Mouse (Mus musculus): Measurements from ENCODE around the gene Psmb3.
A peak's percentile ranks its signal among the peaks of the same experiment; 100 is the strongest.
"Not testable (repeated sequence)": the region's sequence is repeated elsewhere in the genome, so short reads cannot be mapped to it uniquely, and the experiment has no call there.

The Psmb3 gene

DNA sequence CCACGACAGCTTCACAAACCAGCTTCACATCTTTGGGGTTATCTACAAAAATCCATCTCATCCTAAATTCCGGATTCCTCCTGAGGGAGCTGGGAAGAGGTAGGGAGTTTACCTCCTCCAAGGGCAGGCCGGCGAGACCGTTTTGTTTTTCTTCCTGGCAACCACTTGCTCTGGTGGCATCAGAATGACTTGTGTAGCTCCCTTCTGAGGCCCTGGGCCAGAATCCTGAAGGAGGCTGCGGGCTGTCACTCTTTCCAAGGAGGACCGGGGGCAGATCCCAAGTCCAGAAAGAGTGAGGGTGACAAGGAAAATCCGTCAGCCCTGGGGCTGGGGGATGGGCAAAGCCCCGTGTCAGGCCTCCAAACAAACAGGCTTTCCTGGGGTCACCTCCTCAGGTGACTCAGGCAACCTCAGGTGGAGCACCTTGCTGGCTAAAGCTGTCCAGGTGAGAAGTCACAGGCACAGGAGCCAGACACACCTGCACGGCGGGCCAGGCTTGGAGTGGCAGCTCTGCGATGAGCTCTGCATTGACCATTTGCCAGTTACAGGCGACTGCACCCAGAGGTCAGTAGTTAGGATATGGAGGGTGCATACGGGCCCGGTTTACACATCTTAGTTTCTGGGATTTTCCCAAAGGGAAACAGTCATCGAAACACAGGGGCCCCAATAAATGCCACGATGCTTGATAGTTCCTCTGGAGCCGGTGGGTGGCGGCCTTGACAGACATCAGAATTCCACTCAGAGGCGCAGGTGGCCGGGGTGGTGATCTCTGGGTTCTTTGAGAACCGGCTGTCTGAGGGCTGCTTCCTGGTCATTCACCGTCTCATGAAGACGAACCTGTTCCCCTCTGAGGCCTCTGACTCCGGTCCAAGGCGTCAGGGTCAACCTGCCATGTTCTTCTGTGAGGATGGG lies 14.4 kb downstream of the Psmb3 start:
- no peak for DNase-seq (ENCODE audit: low read depth)

DNA sequence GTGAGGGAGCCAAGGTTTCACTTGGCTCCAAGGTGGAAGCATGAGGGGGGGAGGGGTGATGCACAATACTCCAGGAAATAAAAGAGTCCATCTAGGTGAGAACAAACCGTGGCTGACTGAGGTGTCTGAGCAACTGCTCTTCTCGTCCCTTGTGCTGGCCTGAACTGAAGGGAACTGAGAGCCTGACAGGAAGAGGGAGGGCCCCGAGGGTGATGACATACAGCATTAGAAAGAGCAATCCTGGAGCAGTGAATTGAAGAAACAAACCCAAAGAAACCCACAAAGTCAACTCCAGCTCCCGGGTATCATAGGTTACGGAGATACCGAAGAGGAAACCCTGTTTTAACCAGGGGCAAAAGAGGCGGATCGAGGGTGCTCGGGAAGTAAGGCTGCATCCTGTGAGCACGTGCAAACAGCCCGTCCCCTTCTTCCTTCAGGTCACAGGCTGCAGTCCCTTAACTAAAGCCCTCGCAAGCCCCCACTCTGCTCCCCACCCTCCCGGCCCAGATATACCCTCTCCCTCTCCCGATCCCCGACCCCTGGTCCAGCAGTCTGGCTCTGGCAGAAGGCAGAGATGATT lies 15.2 kb downstream of the Psmb3 start:
- DNase-seq (ENCODE audit: low read depth) = no peak

DNA sequence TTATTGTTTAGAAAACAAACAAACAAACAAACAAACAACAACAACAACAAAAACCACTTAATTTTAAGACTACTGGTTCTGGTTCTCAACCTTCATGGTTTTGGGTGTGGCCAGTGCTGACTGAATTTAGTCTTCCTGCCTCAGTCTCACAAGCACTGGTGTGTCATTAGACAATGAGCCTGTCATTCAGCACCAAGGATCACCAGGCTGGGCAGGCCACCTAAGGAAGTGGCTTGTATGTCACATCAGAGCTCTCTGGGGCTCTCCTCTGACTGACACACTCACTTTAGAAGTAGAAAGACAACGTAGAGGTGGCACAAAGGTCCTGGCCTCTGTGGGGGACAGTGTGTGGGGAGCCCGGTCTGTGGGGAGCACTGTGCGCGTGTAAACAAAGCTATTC lies 15.8 kb downstream of the Psmb3 start:
- no peak for DNase-seq (ENCODE audit: low read depth)

DNA sequence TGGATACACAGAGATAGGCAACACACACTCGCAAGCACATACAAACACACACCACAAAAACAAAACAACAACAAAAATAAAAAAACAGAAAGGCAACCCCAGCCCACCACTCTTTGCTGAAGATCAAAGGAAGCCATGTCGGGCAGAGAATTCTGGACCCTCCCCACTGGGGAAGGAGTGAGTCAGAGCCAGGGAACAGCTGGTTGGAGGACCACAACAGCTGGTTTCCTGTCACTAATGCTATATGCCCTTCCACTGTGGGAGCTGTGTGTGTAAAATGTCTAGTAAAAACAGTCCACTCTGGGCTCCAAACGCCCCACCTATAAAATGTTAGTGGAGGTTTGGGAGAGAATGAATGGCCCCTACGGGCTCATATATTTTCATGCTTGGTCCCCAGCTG lies 18.1 kb downstream of the Psmb3 start:
- no peak for DNase-seq (ENCODE audit: low read depth)

DNA sequence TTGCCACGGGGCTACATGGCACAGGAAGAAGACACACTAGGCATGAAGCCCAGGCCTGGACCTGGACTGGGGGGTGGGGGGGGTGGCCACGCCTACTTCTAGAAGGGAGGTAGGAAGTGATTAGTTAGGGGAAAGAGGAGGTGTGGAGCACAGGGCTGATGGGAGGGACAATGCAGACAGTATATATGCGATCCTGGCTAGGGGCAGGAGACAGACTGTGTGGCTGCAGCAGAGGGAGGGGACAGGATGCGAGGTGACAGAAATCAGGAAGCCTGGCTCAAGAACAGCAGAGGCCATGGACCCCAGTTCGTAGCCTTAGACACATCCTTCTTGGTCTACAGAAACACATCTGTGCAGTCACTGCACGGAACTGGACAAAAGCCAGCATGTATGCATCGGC lies 20.5 kb downstream of the Psmb3 start:
- no peak for DNase-seq (ENCODE audit: low read depth)

DNA sequence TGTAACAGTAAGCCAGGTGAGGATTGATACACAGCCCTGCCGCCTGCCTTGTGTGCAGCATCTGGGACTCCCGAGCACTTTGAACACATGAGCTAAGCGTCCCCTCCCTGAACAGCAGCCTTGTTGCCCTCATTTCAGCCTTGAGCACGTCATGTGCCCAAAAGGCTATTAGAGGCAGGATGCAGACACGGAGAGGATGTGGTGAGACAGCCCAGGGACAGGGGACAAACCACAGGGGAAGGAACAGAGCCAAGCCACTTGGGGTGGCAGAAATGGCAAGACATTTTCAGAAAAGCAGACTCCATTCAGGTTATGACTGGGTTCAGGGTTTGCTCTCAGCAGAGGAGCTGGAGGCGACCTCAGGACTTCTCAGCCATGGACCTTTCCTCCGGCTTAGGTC lies 25.1 kb downstream of the Psmb3 start:
- DNase-seq (ENCODE audit: low read depth) = no peak

DNA sequence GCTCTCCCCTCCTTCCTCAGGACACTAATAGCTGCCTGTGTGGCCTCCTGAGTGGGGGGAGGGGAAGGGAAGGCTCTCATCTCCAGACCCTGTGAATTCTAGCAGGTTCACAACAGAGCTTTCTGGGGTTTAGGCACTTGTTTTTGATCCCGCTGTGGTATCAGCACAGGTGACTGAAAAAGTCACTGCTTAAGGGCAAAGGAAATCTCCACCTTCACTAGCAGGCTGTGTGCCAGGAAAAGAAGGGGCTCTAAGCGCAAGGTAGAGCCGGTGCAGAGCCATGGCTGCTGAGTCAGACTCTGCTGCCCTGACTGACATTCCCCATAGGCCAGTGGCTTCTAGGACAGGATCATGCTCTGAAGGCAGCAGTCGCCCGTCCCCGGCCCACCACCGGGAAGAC lies 25.5 kb downstream of the Psmb3 start:
- DNase-seq (ENCODE audit: low read depth) = no peak

DNA sequence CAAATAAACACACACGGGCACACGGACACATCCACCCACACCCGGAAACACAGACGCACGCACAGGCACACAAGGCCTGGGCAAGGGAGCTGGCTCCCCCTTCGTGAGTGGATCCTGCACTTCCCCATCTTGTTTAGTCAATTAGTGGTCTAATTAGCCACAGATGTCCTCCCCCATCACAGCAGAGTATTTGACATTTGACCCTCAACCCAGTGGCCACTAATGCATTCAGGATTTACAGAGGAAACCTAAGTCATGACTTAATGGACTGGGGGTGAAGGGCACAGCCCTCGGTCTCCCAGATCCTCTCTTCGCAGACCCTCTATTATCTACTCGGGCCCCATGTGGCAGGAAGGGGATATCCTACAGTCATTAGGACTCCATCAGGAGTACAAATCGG lies 30.5 kb downstream of the Psmb3 start:
- DNase-seq (ENCODE audit: low read depth) = no peak

DNA sequence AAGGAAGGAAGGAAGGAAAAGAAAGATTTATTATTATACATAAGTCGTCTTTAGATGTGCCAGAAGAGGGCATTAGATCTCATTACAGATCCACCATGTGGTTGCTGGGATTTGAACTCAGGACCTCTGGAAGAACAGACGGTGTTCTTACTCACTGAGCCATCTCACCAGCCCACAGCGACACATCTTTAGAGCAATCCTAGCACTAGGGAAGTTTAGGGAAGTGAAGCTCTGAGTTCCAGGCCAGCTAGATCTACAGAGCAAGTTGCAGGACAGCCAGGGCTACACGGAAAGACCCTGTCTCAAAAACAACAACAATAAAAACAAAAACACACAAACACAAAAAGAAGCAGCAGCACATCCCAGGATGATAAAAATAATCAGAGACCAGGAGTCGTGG lies 31.6 kb downstream of the Psmb3 start:
- DNase-seq (ENCODE audit: low read depth) = not testable (repeated sequence)

DNA sequence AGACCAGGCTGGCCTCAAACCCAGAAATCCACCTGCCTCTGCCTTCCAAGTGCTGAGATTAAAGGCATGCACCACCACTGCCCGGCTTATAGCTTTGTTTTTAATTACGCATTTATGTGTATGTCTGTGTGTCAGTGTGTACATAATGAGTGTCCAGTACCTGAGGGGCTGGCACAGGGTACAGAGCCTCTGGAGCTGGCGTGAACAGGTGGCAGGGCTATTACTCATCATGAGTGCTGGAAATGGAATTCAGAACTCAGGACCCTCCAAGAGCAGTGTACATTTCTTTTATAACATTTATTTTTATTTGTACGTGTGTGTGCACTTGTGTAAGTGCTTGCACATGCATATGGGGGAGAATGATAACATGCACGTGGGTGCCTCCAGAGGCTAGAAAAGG lies 33.4 kb downstream of the Psmb3 start:
- no peak for DNase-seq (ENCODE audit: low read depth)

DNA sequence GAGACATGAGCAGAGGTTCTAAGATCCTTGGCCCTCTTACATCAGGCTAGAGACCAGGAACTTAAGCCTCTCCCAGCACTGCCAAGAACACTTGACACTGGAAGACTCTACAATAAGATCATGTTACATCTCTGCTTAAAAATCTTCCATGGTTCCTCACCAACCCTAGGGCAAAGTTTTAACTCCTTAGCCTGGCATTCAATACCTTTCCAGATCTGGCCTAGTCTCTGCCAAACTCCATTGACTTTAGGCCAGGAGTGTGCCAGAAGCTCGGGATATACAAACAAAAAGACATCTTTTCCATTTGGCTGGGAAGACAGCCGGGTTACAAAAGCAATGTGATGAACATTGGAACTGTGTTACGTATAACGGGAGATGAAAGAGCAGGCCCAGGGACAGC lies 34.4 kb downstream of the Psmb3 start:
- DNase-seq (ENCODE audit: low read depth) = no peak

DNA sequence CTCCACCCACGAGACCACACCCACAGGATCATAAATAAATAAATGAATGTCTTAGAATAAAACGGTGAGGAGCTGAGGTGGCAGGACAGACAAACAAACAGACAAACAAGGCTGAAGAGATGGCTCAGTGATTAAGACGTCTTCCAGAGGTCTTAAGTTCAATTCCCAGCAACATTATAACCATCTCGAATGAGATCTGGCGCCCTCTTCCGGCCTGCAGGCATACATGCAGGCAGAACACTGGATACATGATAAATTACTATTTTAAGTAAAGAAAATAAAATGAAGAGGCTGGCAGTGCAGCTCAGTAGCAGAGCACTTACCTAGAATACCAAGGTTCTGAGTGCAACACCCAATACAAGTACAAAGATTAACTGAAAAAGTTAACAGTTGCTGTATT lies 35.5 kb downstream of the Psmb3 start:
- no peak for DNase-seq (ENCODE audit: low read depth)

DNA sequence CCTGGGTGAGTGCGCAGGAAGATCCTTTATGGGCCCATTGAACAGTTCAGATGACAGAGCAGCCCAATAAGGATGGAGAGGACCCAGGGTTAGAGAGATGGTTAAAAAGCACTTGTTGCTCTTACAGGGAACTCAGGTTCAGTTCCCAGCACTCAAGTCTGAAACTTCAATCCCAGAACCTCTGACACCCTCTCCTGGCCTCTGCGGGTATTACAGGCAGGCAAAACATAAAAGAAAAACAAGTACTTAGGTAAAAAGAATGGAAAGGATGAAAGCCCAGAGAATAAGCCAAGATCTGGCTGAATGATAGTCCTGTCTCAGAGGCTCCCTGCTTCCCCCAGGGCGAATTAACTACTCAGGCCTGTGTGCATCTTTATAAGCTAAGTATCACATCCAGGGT lies 36.0 kb downstream of the Psmb3 start:
- DNase-seq (ENCODE audit: low read depth) = peak; percentile 35

DNA sequence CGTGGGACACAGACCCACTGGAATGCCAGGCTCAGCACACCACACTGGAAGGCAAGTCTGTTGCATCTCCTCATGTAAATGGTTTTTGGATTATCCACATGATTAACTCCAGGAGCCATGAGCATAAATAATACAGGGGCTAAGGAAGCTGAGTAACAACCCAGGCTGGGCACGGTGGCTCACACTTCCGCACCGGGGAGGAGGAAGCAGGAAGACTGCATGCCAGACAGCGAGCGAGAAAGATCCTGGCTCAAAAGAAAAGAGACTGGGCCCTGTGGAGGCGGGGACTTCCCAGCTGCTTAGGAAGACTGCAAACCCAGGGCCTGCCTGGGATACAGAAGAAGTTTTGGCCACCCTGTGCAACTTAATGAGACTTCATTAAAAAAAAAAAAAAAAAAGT lies 37.0 kb downstream of the Psmb3 start:
- no peak for DNase-seq (ENCODE audit: low read depth)

DNA sequence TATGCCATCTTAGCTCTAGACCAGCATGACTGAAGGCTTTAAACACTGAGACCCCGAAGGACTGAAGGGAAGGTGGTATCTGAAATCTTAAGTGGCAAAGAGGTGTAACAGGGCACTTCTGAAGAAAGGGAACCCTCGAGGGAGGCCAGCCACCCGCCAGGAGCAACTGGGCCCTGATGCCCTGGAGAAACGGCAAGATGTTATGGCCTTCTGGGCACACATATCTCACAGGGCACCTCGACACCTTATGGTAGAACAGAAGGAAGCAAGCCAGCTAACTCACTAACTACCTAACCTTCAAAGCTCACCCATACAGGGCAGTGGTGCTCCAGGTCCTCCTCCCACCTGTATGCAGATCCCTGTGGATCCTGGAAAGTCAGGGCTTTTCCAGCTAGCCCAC lies 39.0 kb downstream of the Psmb3 start:
- DNase-seq (ENCODE audit: low read depth) = no peak

DNA sequence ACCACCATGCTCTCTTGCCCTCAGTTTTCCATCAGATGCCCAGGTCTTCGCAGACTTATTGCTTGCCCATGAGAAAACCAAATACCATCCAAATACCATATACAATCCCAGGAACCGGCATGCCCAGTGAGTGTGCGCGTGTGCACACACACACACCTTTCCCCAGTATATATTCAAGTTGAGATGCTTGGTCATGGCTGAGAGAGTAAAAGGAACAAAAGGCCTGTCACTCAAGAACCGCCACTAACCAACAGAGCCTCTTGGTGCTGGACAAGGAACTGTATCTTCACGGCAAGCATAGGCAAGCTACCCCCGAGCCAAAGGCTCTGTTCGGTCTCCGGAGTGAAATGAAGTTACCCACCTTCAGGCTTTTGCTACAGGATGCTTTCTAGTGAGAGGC lies 39.4 kb downstream of the Psmb3 start:
- DNase-seq (ENCODE audit: low read depth) = no peak

DNA sequence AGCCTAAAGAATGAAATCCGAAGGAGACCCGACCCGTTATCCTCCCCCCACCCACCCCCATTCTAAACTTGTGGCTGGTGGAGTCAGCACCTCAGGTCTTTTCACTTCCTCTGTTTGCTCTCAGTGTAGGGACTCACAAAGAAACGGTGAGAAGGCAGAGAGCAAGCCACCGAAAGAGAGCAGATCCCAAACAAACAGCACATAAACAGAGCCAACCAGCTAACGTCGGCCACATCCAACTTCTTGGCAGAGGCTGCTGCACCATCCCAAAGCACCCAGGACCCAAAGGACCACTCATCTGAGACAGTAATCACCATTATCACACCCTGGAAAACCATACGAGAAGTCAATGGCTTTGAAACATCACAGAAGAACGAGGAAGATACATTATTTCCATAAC lies 40.2 kb downstream of the Psmb3 start:
- no peak for DNase-seq (ENCODE audit: low read depth)

DNA sequence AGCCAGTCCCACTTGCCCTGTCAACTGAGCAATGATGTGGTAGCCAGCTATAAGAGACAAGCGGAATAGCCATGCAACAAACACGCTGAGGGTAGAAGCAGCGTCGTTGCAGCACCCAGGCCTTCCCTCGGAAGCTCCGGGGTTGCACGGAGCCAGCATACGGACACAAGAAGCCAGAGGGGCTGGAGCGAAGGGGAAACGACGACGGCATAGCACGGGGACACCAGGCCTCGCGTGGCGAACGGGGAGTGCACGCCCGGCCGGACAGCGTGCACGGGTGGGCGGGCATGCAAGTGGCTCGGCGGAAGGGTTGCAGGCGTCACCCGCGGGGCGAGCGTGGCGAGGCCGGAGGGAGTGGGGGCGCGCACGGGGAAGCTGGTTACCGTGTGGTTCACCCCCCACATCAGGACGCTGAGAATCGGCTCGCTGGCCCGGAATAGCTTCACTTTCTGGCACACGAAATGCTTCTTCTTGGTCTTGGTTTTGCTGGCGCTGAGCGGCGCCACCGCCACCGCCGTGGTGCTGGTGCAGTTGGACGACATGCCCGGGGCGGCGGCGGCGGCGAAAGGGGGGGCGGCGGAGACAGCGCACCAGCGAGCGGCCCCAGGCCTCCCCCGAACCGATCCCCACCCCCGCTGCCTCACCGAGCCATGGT lies 41.0 kb downstream of the Psmb3 start, which contains the start of gene Pip4k2b:
Gene Pip4k2b, minus strand, starts transcription at position 642 of the 655 bp plus-strand sequence.
- no peak for DNase-seq (ENCODE audit: low read depth)

DNA sequence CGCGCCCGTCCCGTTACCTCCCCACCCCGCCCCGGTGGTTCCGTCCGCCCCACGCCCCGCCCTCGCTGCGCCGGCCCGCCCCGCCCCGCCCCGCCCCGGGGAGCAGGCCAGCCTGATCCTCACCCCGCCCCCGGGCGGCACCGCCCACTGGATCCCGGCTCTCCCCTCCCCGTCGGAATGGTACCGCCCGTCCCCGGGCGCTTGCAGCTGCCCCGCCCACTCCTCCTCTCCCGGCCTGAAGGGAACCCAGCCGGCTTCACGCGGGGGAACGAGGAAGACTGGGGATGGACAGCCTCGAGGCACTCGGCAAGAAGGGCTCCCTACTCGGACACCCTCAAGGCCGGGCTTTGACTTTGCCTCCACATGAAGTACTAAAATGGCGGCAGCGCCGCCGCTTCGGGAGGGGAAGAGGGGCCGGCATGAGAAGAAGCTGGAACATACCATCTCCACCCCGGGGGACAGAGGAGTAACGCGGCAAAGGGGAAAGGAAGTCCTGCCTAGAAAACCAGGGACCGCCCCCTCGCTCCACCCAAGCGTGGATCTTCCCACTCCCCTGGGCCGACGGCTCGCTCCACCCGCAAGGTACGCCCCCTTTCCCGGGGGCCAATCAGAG lies 41.6 kb downstream of the Psmb3 start:
- DNase-seq (ENCODE audit: low read depth) = peak; percentile 99

DNA sequence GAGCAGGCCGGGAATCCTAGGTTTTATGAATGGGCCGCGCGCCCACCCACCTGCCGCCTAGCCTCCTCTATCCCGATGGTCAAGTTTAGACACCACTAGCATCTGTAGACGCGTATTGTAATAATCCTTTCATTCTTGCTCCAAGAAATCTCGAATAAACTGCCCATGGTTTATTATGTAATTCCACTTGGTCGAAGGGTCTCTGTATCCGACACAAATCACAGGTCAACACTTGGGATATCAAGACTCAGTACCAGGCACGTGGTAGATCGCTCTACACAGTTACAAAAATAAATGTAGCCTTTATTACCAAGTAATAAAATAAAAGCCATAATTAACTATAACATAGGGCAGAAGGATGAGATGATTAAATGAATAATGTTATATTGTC lies 42.1 kb downstream of the Psmb3 start:
- DNase-seq (ENCODE audit: low read depth) = no peak

DNA sequence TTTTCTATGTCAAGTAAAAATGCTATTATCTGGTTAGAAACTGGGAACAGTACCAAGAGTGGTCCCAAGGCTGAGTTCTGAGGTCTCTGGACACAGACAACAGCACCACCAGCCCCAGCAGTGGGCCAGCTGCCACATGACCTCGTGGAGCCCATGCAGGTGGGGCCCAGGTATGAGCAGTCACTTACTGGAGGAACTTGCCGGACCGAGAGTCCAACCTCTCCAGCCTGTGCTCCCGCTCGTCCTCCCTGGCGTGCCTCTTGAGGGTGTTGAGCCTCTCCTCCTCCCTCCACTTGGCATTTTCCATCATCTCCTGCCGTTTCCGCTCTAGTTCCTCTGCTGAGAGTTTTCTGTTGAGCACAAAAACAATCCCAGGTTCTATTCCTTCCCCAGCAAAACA lies 44.6 kb downstream of the Psmb3 start:
- DNase-seq (ENCODE audit: low read depth) = no peak

DNA sequence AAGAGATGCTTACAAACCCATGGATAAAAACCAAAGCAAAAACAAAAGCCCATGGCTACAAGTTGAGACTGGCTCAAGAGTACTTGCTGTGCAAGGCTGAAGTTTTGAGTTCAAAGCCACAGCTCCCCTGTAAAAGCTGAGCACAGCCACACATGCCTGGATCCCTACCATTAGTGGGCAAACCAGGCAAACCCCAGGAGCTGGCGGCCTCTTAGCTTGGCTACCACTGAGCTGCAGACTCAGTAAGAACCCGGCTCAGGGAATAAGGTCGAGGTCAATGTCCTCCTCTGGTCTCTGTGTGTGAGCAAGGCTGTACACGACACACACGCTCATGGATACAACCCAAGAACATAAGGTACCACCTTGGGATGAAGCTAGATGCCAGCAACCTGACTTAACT lies 45.3 kb downstream of the Psmb3 start:
- no peak for DNase-seq (ENCODE audit: low read depth)

DNA sequence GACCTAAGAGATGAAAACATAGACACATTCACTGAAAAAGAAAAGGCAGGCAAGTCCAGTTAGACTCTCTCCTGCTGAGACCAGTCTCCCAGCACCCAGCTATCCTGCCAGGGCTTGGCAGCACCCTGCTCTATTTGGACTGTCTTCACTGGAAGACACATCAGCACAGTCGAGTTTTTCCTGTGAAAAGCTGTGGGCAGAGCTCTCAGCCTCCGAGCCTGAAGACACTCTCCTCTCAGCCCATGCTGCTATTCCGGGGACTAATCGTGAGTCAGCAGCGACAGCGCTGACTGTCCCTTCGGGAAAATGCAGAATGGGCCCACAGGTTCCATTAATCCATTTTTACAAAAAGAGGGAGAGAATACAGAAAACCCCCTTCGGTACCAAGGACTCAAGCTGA lies 50.1 kb downstream of the Psmb3 start:
- DNase-seq (ENCODE audit: low read depth) = no peak
